ENCODE assay signal across 27 mouse cellular contexts in the genomic region with DNA sequence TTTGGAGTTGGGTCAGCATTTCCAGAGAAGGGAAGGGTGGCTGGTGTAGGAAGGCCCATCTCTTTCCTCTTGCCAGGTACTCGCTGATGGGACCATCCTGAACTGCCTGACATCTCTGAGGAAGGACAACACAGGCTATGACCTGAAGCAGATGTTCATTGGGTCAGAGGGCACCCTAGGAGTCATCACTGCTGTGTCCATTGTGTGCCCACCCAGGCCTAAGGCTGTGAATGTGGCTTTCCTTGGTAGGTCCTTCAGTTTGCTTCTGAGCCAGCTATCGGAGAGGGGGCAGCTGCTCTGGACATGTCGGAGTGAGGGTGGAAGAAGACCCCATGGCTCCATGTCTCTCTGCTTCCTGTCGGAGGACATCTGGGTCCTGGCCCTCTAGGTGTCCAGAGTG. TPM values are rescaled to one million over a fixed set of nuclear protein-coding genes. Genes with fewer than 3 reads are reported as not detected.
DNase-seq lines count a peak whose midpoint lies in the region; ATAC-seq lines count a peak whose summit lies in the region.
"Had no signal": no experiment of that assay in that cellular context is flagged by ENCODE, and none has a peak within 500 bp of the region (broad histone marks: within the 10 kb centered on the region; RNA-seq: fewer than 3 reads in every experiment).

No protein-coding gene starts in this region.

- WGBS in limb, embryonic 12.5 days: 90% methylated on average over 4 of the region's 4 CpGs
- 89% methylated on average over 4 of the region's 4 CpGs for WGBS in limb, embryonic 10.5 days

- no peak overlapping the region for H3K4me2 ChIP-seq in limb, embryonic 12.5 days
- H3K4me2 ChIP-seq: embryonic facial prominence, embryonic 15.5 days; forebrain, embryonic 15.5 days; heart, embryonic 13.5 days; hindbrain, embryonic 13.5 days; liver, embryonic 15.5 days; lung, embryonic 15.5 days; midbrain, embryonic 15.5 days; neural tube, embryonic 12.5 days had no signal

- H3K9me3 ChIP-seq in limb, embryonic 12.5 days: no peaks in the 10 kb centered on the region
- no peaks in the 10 kb centered on the region for H3K9me3 ChIP-seq in limb, embryonic 10.5 days (replicated peaks)
- H3K9me3 ChIP-seq: embryonic facial prominence, embryonic 15.5 days; forebrain, embryonic 15.5 days; heart, embryonic 13.5 days; hindbrain, embryonic 13.5 days; liver, embryonic 15.5 days; lung, embryonic 15.5 days; midbrain, embryonic 15.5 days; neural tube, embryonic 12.5 days had no signal

- peaks cover 34% of the 10 kb centered on the region for H3K36me3 ChIP-seq in limb, embryonic 12.5 days
- H3K36me3 ChIP-seq in limb, embryonic 10.5 days: peaks cover 30% of the 10 kb centered on the region
- H3K36me3 ChIP-seq: midbrain, embryonic 15.5 days had no signal

- H3K27ac ChIP-seq in limb, embryonic 12.5 days: no peak overlapping the region
- H3K27ac ChIP-seq in limb, embryonic 10.5 days: no peak overlapping the region
- H3K27ac ChIP-seq: embryonic facial prominence, embryonic 15.5 days; forebrain, embryonic 15.5 days; heart, embryonic 13.5 days; hindbrain, embryonic 13.5 days; liver, embryonic 15.5 days; lung, embryonic 15.5 days; midbrain, embryonic 15.5 days; neural tube, embryonic 12.5 days had no signal

- no peaks in the 10 kb centered on the region for H3K27me3 ChIP-seq in limb, embryonic 12.5 days
- H3K27me3 ChIP-seq in limb, embryonic 10.5 days (ENCODE audit: low read depth, poor library complexity, severe bottlenecking): no peaks in the 10 kb centered on the region
- H3K27me3 ChIP-seq: embryonic facial prominence, embryonic 15.5 days; forebrain, embryonic 15.5 days; heart, embryonic 13.5 days; hindbrain, embryonic 13.5 days; liver, embryonic 15.5 days; lung, embryonic 15.5 days; midbrain, embryonic 15.5 days; neural tube, embryonic 12.5 days had no signal

- DNase-seq in heart, adult 11 months: peak; percentile 92
- no peak for DNase-seq in heart, adult 9 months (ENCODE audit: low spot score in 2 of 2)
- DNase-seq in limb, embryonic 10.5 days (ENCODE audit: low spot score): no peak
- DNase-seq in NIH3T3 (ENCODE audit: low read depth): peak; percentile 3
- no peak for DNase-seq in testis, postnatal 10 days (ENCODE audit: low spot score)
- no peak for DNase-seq in embryo, embryonic 10.5 days (ENCODE audit: low spot score)
- DNase-seq: cerebellum, adult 18-20 months; cerebellum, postnatal 25 days; embryo, embryonic 11 days; heart, postnatal 14 days; kidney, adult 8-10 months; kidney, postnatal 14 days; liver; retina, postnatal 1 day; right cerebral cortex, postnatal 25 days; thymus, postnatal 25 days had no signal

- H3K4me1 ChIP-seq in limb, embryonic 12.5 days (replicated peaks): no peaks in the 10 kb centered on the region
- no peaks in the 10 kb centered on the region for H3K4me1 ChIP-seq in limb, embryonic 10.5 days
- H3K4me1 ChIP-seq: embryonic facial prominence, embryonic 15.5 days; forebrain, embryonic 15.5 days; heart, embryonic 13.5 days; hindbrain, embryonic 13.5 days; liver, embryonic 15.5 days; lung, embryonic 15.5 days; midbrain, embryonic 15.5 days; neural tube, embryonic 12.5 days had no signal

- H3K9ac ChIP-seq in limb, embryonic 12.5 days (replicated peaks): no peak overlapping the region
- H3K9ac ChIP-seq: embryonic facial prominence, embryonic 15.5 days; forebrain, embryonic 15.5 days; heart, embryonic 13.5 days; hindbrain, embryonic 13.5 days; liver, embryonic 15.5 days; lung, embryonic 15.5 days; midbrain, embryonic 15.5 days; neural tube, embryonic 12.5 days had no signal

- ATAC-seq in limb, embryonic 12.5 days (ENCODE audit: insufficient number of reproducible peaks, insufficient read depth, low FRiP score, low TSS enrichment, low read depth): peak; percentile 15; the same call in 1 of the 2 replicates
- ATAC-seq: forebrain, embryonic 15.5 days; midbrain, embryonic 15.5 days had no signal

- no peak overlapping the region for H3K4me3 ChIP-seq in limb, embryonic 12.5 days (replicated peaks)
- H3K4me3 ChIP-seq in limb, embryonic 10.5 days: no peak overlapping the region
- H3K4me3 ChIP-seq: embryonic facial prominence, embryonic 15.5 days; forebrain, embryonic 15.5 days; heart, embryonic 13.5 days; hindbrain, embryonic 13.5 days; liver, embryonic 15.5 days; lung, embryonic 15.5 days; midbrain, embryonic 15.5 days; neural tube, embryonic 12.5 days had no signal

RNA-seq across cellular contexts. Expression of gene D2hgdh, which starts 10.5 kb away (rescaled TPM):
- polyA plus RNA-seq in limb, embryonic 12.5 days (2016; fragmentation: Nextera tagmentation; extraction: Ambion mirVana): 16.2 and 17.9 TPM in 2 replicates
- 13.7 and 15.0 TPM in 2 replicates for polyA plus RNA-seq in limb, embryonic 10.5 days (2016; fragmentation: Nextera tagmentation; extraction: Ambion mirVana)

RNA-seq across cellular contexts. Expression of gene Gal3st2, which starts 25.9 kb away (rescaled TPM):
- polyA plus RNA-seq in limb, embryonic 12.5 days (2016; fragmentation: Nextera tagmentation; extraction: Ambion mirVana): 0.31 and 0.64 TPM in 2 replicates
- polyA plus RNA-seq in limb, embryonic 10.5 days (2016; fragmentation: Nextera tagmentation; extraction: Ambion mirVana): not detected in 2 replicates
- polyA plus RNA-seq: C2C12; forebrain, embryonic 15.5 days; gonadal fat pad, adult 2 months; hindbrain, embryonic 13.5 days; liver, embryonic 15.5 days; midbrain, embryonic 15.5 days; neural tube, embryonic 12.5 days had no signal

RNA-seq across cellular contexts. Expression of gene Ing5, which starts 31.4 kb away (rescaled TPM):
- 16.8 and 17.9 TPM in 2 replicates for polyA plus RNA-seq in limb, embryonic 12.5 days (2016; fragmentation: Nextera tagmentation; extraction: Ambion mirVana)
- 21.4 and 22.7 TPM in 2 replicates for polyA plus RNA-seq in limb, embryonic 10.5 days (2016; fragmentation: Nextera tagmentation; extraction: Ambion mirVana)

RNA-seq across cellular contexts. Expression of gene Dtymk, which starts 33.5 kb away (rescaled TPM):
- polyA plus RNA-seq in limb, embryonic 12.5 days (2016; fragmentation: Nextera tagmentation; extraction: Ambion mirVana): 278 and 281 TPM in 2 replicates
- polyA plus RNA-seq in limb, embryonic 10.5 days (2016; fragmentation: Nextera tagmentation; extraction: Ambion mirVana): 280 and 304 TPM in 2 replicates

Comparison
In these comparisons a context has a peak if more than half of its experiments do, and no peak if none do; other contexts are left out.
1. DNase-seq: peak in heart, adult 11 months (single experiment) and NIH3T3 (single experiment); none in heart, adult 9 months (0 of 2), limb, embryonic 10.5 days (single experiment), testis, postnatal 10 days (single experiment) and embryo, embryonic 10.5 days (single experiment).